Mouse (Mus musculus) bone marrow macrophage, adult 2 months (primary cell): ENCODE measurements around the gene Arhgap35.

Experiments
- CTCF ChIP-seq: IDR thresholded peaks from 2 replicates; pipeline ENCODE4 v1.5.1; 2012; ENCODE audit warnings: low read depth, mild to moderate bottlenecking, low read length, moderate library complexity
- POLR2A ChIP-seq: IDR thresholded peaks from 2 replicates; pipeline ENCODE4 v1.6.1; 2012; ENCODE audit warnings: mild to moderate bottlenecking, low read depth, low read length, borderline replicate concordance

DNA sequence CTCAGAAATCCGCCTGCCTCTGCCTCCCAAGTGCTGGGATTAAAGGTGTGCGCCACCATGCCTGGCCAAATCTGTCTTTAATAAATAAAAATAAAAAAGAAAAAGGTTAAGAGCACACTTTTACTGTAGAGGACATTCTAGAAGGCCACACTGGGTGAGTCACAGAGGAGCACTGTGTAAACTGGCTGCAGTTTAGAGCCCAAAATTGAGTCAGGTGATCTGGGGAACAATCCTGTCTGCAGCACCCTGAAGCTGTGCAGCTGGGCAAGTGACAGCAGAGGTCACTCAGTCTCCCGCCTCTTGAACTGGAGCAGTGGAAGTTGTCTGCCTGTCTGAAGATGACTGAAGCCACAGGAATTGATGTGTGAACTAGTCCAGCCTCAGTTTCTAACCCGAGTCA, 113.2 kb downstream of the Arhgap35 start:
- TF ChIP-seq CTCF (no peak), POLR2A (no peak)
